Mouse (Mus musculus) forebrain, embryonic 16.5 days (tissue): ENCODE data around the gene Gsx1. TPM values are rescaled to one million over a fixed set of nuclear protein-coding genes. Genes with fewer than 3 reads are reported as not detected.

Experiments used
- polyA plus RNA-seq: library from polyadenylated mRNA; unstranded; fragments of >200 nt; fragmentation: Nextera tagmentation; extraction: Ambion mirVana; gene quantifications from 2 replicates; pipeline ENCODE4 v1.2.1, GENCODE M21; 2015

Gsx1 gene
- polyA plus RNA-seq, 1 experiment from 2014 or later: 1.9 TPM

Other genes starting within 250 kb of the Gsx1 start
- 118 and 123 TPM in 2 replicates for gene Gtf3a, start 240.0 kb upstream of the Gsx1 start, polyA plus RNA-seq
- 28.7 and 31.6 TPM in 2 replicates for gene Mtif3, start 224.9 kb upstream of the Gsx1 start, polyA plus RNA-seq
- 12.8 and 14.3 TPM in 2 replicates for gene Lnx2, start 112.1 kb upstream of the Gsx1 start, polyA plus RNA-seq
- 107 and 115 TPM in 2 replicates for gene Polr1d, start 111.6 kb upstream of the Gsx1 start, polyA plus RNA-seq
- gene Pdx1, start 81.3 kb downstream of the Gsx1 start, polyA plus RNA-seq: not detected in 2 replicates
- gene Cdx2, start 118.6 kb downstream of the Gsx1 start, polyA plus RNA-seq: not detected in 2 replicates
- gene Urad, start 133.7 kb downstream of the Gsx1 start, polyA plus RNA-seq: not detected in 2 replicates
- gene Flt3, start 211.8 kb downstream of the Gsx1 start, polyA plus RNA-seq: 0.10 and 0.18 TPM in 2 replicates
- gene Pan3, start 241.5 kb downstream of the Gsx1 start, polyA plus RNA-seq: 64.7 and 67.0 TPM in 2 replicates